Mouse (Mus musculus) liver, embryonic 14.5 days (tissue): ENCODE data around the gene Kcnj11. TPM values are rescaled to one million over a fixed set of nuclear protein-coding genes. Genes with fewer than 3 reads are reported as not detected.
A peak's percentile ranks its signal among the peaks of the same experiment; 100 is the strongest.

Experiments
- ATAC-seq: fragments of 200-750 bp; cut with Nextera tagmentation; 2 replicates; pipeline ENCODE4 v1.8.0; 2017; ENCODE audit warnings: moderate number of reproducible peaks, mild to moderate bottlenecking, moderate library complexity; ENCODE audit not compliant: insufficient read depth
- DNase-seq, 3 experiments: peaks; one replicate each; pipeline ENCODE4 v3.0.0-alpha.2; 2012 to 2013; ENCODE audit warnings: low read depth in 3 of 3, low spot score in 3 of 3
- H3K27ac ChIP-seq: fragments of 300-500 bp; sonication (generic); 2 replicates; pipeline ENCODE4 v1.5.1; 2014; ENCODE audit warnings: moderate library complexity, mild to moderate bottlenecking, control low read depth, inconsistent platforms
- H3K27me3 ChIP-seq: fragments of 300-500 bp; sonication (generic); 2 replicates; pipeline ENCODE4 v1.6.1; 2014; ENCODE audit warnings: mild to moderate bottlenecking, low read length, moderate library complexity; ENCODE audit not compliant: control insufficient read depth, insufficient read depth
- H3K36me3 ChIP-seq: fragments of 300-500 bp; sonication (generic); replicated peaks from 2 replicates; pipeline ENCODE4 v1.6.1; 2014; ENCODE audit warnings: low read depth; ENCODE audit not compliant: control insufficient read depth, insufficient read depth
- H3K4me1 ChIP-seq, 2 experiments: fragments of 200-500 bp in 1 of 2; fragments of 300-500 bp in 1 of 2; sonication (generic) in 1 of 2; replicated peaks; 2 replicates each; pipeline ENCODE4 v1.6.1; 2012 to 2014; ENCODE audit warnings: antibody characterized with exemption in 1 of 2, inconsistent platforms in 1 of 2, low read length in 1 of 2; ENCODE audit not compliant: control insufficient read depth in 2 of 2, insufficient read depth in 2 of 2
- H3K4me2 ChIP-seq: fragments of 300-500 bp; sonication (generic); 2 replicates; pipeline ENCODE4 v1.6.1; 2014; ENCODE audit warnings: low read depth, mild to moderate bottlenecking, control low read depth, moderate library complexity
- H3K4me3 ChIP-seq, 2 experiments: fragments of 200-500 bp in 1 of 2; fragments of 300-500 bp in 1 of 2; sonication (generic) in 1 of 2; 2 replicates each; pipeline ENCODE4 v1.5.1; 2012 to 2014; ENCODE audit warnings: low read depth in 2 of 2, low read length in 2 of 2, mild to moderate bottlenecking in 2 of 2, control low read depth in 1 of 2, inconsistent platforms in 1 of 2, moderate library complexity in 1 of 2; ENCODE audit not compliant: insufficient read depth in 1 of 2
- H3K9ac ChIP-seq: fragments of 300-500 bp; sonication (generic); replicated peaks from 2 replicates; pipeline ENCODE4 v1.6.1; 2014; ENCODE audit warnings: mild to moderate bottlenecking, control low read depth, moderate library complexity
- H3K9me3 ChIP-seq: fragments of 300-500 bp; sonication (generic); 2 replicates; pipeline ENCODE4 v1.6.1; 2016; ENCODE audit warnings: low read length, mixed read lengths; ENCODE audit not compliant: control insufficient read depth
- CTCF ChIP-seq: IDR thresholded peaks from 2 replicates; pipeline ENCODE4 v1.5.1; 2016; ENCODE audit warnings: antibody characterized with exemption, low read depth, control low read depth
- EP300 ChIP-seq: IDR thresholded peaks from 2 replicates; pipeline ENCODE4 v1.6.1; 2016; ENCODE audit warnings: antibody characterized with exemption, low read depth
- WGBS: fragments of 180-500 bp; shearing (Covaris S2); extraction: QIAGEN DNeasy Blood & Tissue Kit; methylation state at CpG from one replicate; pipeline ENCODE4 v1.1.7; 2014; ENCODE audit not compliant: insufficient replicate concordance; 5-methylcytosine and 5-hydroxymethylcytosine counted together
- polyA plus RNA-seq, 2 experiments: library from polyadenylated mRNA; depleted of rRNA in 1 of 2; stranded (reverse) in 1 of 2; unstranded in 1 of 2; fragments of >200 nt; fragmentation: Nextera tagmentation in 1 of 2; extraction: Ambion mirVana in 1 of 2; gene quantifications; 2 replicates each; pipeline versions ENCODE4 v1.2.1 to v1.2.3; 2012 to 2014

The Kcnj11 gene
- polyA plus RNA-seq, 2 experiments, result 0.02 TPM; not detected in 1

DNA sequence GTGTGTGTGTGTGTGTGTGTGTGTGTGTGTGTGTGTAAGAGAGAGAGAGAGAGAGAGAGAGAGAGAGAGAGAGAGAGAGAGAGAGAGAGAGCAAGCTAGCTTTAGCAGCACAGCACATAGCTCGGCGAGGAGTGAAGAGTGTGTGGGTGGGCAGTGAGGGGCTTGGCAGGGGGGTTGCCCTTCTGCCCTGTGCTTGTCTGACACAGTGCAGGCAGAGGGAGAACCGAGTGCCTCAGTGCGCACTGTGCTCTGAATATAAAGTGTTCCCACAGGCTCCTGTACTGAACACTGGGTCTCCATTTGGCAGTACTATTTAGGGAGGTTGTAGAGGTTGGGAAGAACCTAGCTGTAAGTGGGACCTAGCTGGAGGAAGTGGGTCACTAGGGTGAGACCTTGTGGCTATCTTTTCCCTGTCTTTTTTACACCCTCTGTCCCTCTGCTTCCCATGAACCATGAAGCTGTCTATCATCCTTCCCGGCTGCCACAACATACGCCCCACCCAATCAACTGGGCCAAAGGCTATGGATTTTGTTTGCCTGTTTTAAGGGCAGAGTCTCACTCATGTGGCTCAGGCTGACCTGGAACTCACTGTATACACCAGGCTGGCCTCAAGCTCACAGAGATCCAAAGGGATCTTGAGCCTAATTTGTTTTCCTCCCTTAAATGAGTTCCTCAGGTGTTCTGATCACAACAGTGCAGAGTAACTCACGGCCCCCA lies 29.1 kb upstream of the Kcnj11 start:
- no peak overlapping the region for H3K27ac ChIP-seq
- H3K36me3 ChIP-seq, result no peaks in the 10 kb centered on the region
- ATAC-seq (0 out of 2 replicates have a peak, but pooled peaks have one; percentile 33), DNase-seq (peak in 1 of 3 experiments; percentile 12)
- no peak overlapping the region for H3K4me3 ChIP-seq
- H3K9ac ChIP-seq, result no peak overlapping the region
- H3K27me3 ChIP-seq, result no peaks in the 10 kb centered on the region
- H3K9me3 ChIP-seq, result no peaks in the 10 kb centered on the region
- WGBS, result 49% methylated on average over 7 of the region's 7 CpGs
- TF ChIP-seq CTCF, result no peak
- TF ChIP-seq EP300, result no peak
- no peaks in the 10 kb centered on the region for H3K4me1 ChIP-seq
- H3K4me2 ChIP-seq, result no peak overlapping the region

DNA sequence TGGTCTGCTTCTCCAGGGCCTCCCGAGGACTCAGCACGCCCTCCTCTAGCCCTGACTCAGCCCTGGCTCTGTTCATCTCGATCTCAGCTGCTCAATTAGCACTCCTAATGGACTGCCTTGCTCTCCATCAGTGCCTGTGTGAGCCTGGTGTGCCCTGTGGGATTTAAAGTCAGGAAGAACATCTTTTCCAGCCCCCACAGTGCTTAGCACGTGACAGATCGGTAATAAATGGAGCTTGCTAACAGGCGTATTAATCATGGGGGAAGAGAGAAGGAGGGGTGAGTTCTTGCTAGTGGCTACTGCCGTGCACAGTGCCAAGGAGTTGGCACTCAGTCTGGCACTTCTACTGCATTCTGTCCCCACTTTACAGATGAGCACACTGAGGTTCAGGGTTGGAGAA lies 27.6 kb upstream of the Kcnj11 start:
- Histone ChIP-seq H3K36me3 (no peaks in the 10 kb centered on the region), H3K9me3 (no peaks in the 10 kb centered on the region), H3K27me3 (no peaks in the 10 kb centered on the region), H3K9ac (no peak overlapping the region), H3K4me2 (no peak overlapping the region), H3K27ac (no peak overlapping the region), H3K4me1 (peaks cover 0 to 3% of the 10 kb centered on the region in 2 experiments; a peak in 1 of 4 replicates), H3K4me3 (no peak overlapping the region)
- ATAC-seq (no peak), DNase-seq (no peak)
- 57% methylated on average over 7 of the region's 7 CpGs for WGBS
- TF ChIP-seq CTCF (no peak), EP300 (no peak)

DNA sequence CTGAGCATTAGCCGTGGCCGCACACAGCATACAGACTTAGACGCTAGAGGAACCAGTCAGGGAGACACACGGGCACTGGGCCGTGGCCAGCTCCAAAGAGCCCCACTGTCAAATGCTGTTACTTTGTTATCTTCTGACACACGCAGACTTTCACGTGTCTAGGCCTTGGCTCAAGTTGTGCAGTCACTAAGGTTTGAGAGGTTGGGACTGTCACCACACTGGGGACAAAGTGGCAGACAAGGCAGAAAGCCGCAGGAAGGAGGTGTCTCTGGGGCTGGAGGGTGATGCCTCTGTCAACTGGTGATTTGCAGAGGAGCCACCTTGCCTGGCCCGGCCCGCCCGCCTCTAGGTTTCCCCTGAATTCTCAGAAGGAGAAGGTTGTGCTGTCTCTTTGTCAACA lies 24.8 kb upstream of the Kcnj11 start:
- peaks cover 0 to 3% of the 10 kb centered on the region in 2 experiments; a peak in 1 of 4 replicates for H3K4me1 ChIP-seq
- H3K9ac ChIP-seq, result no peak overlapping the region
- no peak overlapping the region for H3K27ac ChIP-seq
- no peak overlapping the region for H3K4me3 ChIP-seq
- DNase-seq (no peak), ATAC-seq (no peak)
- no peaks in the 10 kb centered on the region for H3K27me3 ChIP-seq
- no peaks in the 10 kb centered on the region for H3K9me3 ChIP-seq
- H3K4me2 ChIP-seq, result no peak overlapping the region
- 66% methylated on average over 11 of the region's 11 CpGs for WGBS
- TF ChIP-seq EP300 (no peak), CTCF (no peak)
- no peaks in the 10 kb centered on the region for H3K36me3 ChIP-seq

DNA sequence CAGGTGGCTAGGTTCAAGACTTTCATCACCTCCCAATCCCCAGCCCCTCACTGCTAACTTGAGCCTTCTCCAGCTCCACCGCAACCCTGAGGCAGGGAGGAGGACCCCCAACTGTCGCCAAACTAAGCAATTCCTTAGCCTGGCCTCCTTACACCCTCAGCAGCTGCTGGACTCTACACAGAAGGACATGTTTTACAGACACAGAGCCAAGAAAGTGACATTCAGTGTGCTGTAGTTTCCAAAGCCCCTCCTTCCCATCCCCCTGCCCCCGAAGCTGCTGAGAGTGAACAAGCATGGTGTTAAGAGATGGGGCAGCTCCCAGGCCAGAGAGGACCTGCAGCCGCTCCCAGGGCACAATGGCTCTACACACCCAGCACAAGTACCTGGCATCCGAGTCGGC lies 23.9 kb upstream of the Kcnj11 start:
- H3K4me3 ChIP-seq, result no peak overlapping the region
- ATAC-seq (no peak), DNase-seq (no peak)
- H3K27ac ChIP-seq, result no peak overlapping the region
- TF ChIP-seq EP300 (no peak), CTCF (no peak)
- 57% methylated on average over 6 of the region's 6 CpGs for WGBS
- no peak overlapping the region for H3K9ac ChIP-seq
- no peaks in the 10 kb centered on the region for H3K27me3 ChIP-seq
- H3K4me1 ChIP-seq, result peaks cover 0 to 3% of the 10 kb centered on the region in 2 experiments; a peak in 1 of 4 replicates
- H3K9me3 ChIP-seq, result no peaks in the 10 kb centered on the region
- H3K36me3 ChIP-seq, result no peaks in the 10 kb centered on the region
- H3K4me2 ChIP-seq, result no peak overlapping the region

DNA sequence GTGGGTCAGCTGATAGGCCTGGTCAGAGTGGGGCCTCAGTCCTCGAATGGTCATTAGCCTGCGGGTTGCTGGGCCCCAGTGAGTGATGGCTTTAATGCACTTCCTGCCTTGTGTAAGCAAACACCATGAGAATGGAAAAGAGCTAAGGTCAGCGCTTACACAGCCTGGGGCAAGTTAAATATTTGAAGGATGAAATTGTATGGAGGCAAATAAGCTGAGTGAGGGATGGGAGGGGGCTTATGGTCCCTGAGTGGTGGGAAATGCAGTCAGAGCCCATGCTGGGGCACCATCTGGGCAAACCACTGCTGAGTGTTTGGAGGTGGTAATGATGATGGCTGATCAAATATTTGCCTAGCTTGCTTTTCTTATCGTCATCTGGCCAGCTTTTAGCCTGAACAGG lies 22.4 kb upstream of the Kcnj11 start:
- Histone ChIP-seq H3K4me1 (peaks cover 0 to 3% of the 10 kb centered on the region in 2 experiments; a peak in 1 of 4 replicates), H3K27ac (no peak overlapping the region), H3K9me3 (no peaks in the 10 kb centered on the region), H3K36me3 (no peaks in the 10 kb centered on the region), H3K9ac (no peak overlapping the region), H3K4me2 (no peak overlapping the region), H3K4me3 (no peak overlapping the region), H3K27me3 (no peaks in the 10 kb centered on the region)
- no peak for DNase-seq
- 41% methylated on average over 4 of the region's 4 CpGs for WGBS
- no peak for ATAC-seq
- TF ChIP-seq EP300 (no peak), CTCF (no peak)
